Mouse (Mus musculus) bone marrow macrophage, adult 2 months (primary cell): ENCODE measurements around the gene Eif5.

Source experiments
- CTCF ChIP-seq: IDR thresholded peaks from 2 replicates; pipeline ENCODE4 v1.5.1; 2012; ENCODE audit warnings: low read depth, mild to moderate bottlenecking, low read length, moderate library complexity
- POLR2A ChIP-seq: IDR thresholded peaks from 2 replicates; pipeline ENCODE4 v1.6.1; 2012; ENCODE audit warnings: mild to moderate bottlenecking, low read depth, low read length, borderline replicate concordance

DNA sequence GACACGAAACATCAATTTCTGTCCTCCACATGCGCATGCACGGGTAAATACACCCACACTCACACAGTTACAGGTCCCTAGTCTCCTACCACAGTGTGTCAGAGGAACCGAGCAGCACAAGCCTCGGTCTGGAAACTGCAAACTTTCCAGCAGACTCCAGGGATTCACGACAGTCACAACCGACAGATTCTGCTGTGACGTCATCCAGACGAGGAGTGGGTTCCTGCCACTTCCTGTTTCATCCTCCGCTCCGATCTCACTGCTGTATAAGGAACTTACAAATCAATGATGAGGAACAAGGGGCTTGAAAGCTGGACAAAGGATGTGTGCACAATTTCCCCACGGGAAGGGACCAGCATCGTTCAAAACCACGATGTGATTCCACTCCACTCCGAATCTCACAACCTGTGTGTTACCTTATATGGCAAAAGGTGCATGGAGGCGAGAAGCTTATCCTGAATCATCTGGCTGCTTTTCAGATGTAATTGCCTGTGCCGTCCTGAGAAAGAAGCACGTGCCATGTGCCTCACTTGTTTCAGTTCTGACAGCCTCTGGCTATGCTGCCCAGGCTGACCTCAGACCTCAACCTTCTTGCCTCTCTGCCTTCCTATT lies 21.9 kb downstream of the Eif5 start:
- no peak for TF ChIP-seq POLR2A
- TF ChIP-seq CTCF: no peak
